Mouse (Mus musculus): Measurements from ENCODE around the gene Ak2. TPM values are rescaled to one million over a fixed set of nuclear protein-coding genes. Genes with fewer than 3 reads are reported as not detected.

Gene Ak2
- 106 and 116 TPM in 2 replicates for polyA plus RNA-seq (2015; fragmentation: Nextera tagmentation; extraction: Ambion mirVana)

DNA sequence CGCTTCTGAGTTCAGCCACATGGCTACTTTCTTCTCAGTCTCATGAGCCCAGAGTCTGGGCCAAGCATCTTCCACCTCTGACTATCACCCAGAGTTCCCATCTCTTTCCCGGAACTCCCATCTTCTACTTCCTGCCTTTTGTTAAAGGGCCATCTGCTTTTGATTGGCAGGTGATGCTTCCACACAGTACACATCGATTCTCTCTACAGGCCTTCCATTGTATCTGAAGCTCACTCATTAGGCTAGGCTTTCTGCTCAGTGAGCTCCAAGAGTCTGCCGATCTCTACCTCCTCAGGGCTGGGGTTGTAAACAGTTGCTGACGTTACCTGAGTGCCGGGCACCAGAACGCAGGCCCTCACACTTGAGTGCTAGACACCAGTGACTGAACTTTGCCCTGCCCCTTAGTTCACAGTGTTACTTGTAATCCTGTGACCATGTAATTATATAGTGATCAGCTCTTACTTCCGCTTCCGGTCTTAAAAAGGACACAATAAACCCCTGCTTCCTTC, at the start of gene Ak2:
Ak2 (plus strand) TSS at position 459 of the 509 bp plus-strand sequence.
- Histone ChIP-seq H3K4me3 (ENCODE audit: low read depth, low read length) (peak within 1 kb of the TSS; percentile 83; the same call in 1 of the 2 replicates), H3K36me3 (ENCODE audit: control insufficient read depth, insufficient read depth) (no peaks in the 10 kb centered on the region), H3K27ac (ENCODE audit: low read length) (peak within 1 kb of the TSS; percentile 60; the same call in 1 of the 2 replicates), H3K27me3 (ENCODE audit: control insufficient read depth, insufficient read depth, low read depth, low read length) (no peaks in the 10 kb centered on the region), H3K9ac (ENCODE audit: low read depth, low read length) (0 out of 2 replicates have a peak within 1 kb of the TSS, but pooled peaks have one; percentile 11), H3K4me2 (ENCODE audit: low read depth, low read length) (peak within 1 kb of the TSS; percentile 83), H3K9me3 (replicated peaks; ENCODE audit: control insufficient read depth, low read length) (no peaks in the 10 kb centered on the region), H3K4me1 (ENCODE audit: control insufficient read depth, low read depth, low read length) (peaks cover 27% of the 10 kb centered on the region)
- 85% methylated on average over 9 of the region's 9 CpGs for WGBS (ENCODE audit: insufficient replicate concordance)
- no peak for ATAC-seq (ENCODE audit: low read depth)

DNA sequence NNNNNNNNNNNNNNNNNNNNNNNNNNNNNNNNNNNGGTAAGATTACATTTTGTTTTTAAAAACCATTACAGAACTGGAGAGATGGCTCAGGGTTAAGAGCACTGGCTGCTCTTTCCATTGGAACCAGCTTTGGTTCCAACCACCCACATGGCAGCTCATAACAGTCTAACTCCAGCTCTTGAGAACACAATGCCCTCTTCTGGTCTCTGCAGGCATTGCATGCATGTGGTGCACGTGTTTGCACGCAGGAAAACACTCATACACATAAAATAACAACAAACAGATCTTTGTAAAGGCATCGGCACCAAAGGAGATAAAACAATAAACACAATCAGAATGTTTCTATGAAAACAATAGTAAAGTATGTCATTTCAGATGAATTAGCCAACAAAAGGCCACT, 49.4 kb upstream of the Ak2 start:
- Histone ChIP-seq H3K27me3 (ENCODE audit: control insufficient read depth, insufficient read depth, low read depth, low read length) (no peaks in the 10 kb centered on the region), H3K27ac (ENCODE audit: low read length) (no peak overlapping the region), H3K36me3 (ENCODE audit: control insufficient read depth, insufficient read depth) (no peaks in the 10 kb centered on the region), H3K4me3 (ENCODE audit: low read depth, low read length) (no peak overlapping the region), H3K4me2 (ENCODE audit: low read depth, low read length) (no peak overlapping the region), H3K9ac (ENCODE audit: low read depth, low read length) (no peak overlapping the region), H3K4me1 (ENCODE audit: control insufficient read depth, low read depth, low read length) (peaks cover 2% of the 10 kb centered on the region), H3K9me3 (replicated peaks; ENCODE audit: control insufficient read depth, low read length) (no peaks in the 10 kb centered on the region)
- 50% methylated on average over 3 of the region's 3 CpGs for WGBS (ENCODE audit: insufficient replicate concordance)
- ATAC-seq (ENCODE audit: low read depth), result no peak

DNA sequence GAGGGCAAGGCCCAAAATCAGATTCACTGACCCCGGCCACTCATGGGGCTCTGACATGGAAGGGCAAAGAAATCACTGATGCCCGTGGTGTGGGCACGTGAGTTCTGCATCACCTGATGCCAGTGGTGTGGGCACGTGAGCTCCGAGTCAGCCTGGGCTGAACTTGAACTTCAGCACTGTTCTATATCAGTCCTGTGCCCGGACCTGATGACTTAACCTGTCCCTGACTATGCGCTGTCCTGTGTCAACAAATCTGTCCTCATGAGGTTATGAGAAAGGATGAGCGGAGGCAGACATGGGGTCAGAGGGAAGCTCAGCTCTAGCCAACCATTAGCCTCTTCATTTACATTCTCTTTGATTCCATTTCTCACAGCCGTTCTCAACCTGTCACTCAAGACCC, 45.0 kb upstream of the Ak2 start:
- Histone ChIP-seq H3K27me3 (ENCODE audit: control insufficient read depth, insufficient read depth, low read depth, low read length) (no peaks in the 10 kb centered on the region), H3K4me3 (ENCODE audit: low read depth, low read length) (no peak overlapping the region), H3K9me3 (replicated peaks; ENCODE audit: control insufficient read depth, low read length) (no peaks in the 10 kb centered on the region), H3K27ac (ENCODE audit: low read length) (no peak overlapping the region), H3K4me1 (ENCODE audit: control insufficient read depth, low read depth, low read length) (peaks cover 12% of the 10 kb centered on the region), H3K4me2 (ENCODE audit: low read depth, low read length) (no peak overlapping the region), H3K36me3 (ENCODE audit: control insufficient read depth, insufficient read depth) (no peaks in the 10 kb centered on the region), H3K9ac (ENCODE audit: low read depth, low read length) (no peak overlapping the region)
- 61% methylated on average over 9 of the region's 9 CpGs for WGBS (ENCODE audit: insufficient replicate concordance)
- peak; percentile 39; the same call in 1 of the 2 replicates for ATAC-seq (ENCODE audit: low read depth)

DNA sequence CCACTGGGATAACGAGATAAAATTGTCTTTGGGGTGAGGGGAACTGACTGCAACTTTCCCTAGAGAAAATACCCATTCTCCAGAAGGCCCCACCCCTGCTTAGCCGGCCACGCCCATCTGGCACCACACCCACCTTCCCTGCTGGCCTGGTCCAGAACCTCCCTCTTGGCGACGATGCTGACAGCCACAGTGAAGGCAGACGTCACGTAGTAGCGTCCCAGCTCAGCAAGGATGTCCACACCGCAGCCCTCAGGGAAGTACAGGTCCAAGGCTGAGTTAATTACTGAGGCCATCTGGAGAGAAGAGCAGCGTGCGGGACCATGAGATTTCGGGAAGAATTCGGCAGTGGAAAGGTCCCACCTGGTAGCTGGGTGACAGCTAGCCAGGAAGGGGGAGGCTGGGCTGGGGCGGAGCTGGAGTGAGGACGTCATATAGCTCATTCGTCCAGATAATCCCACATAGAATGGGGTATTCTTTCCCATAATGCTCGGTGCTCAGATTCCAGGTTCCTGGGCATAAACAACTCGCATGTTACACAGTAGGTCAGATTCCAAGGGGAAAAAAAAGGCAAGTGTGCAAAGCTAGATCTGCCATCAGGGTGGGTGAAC, 44.3 kb upstream of the Ak2 start:
- Histone ChIP-seq H3K9me3 (replicated peaks; ENCODE audit: control insufficient read depth, low read length) (no peaks in the 10 kb centered on the region), H3K4me1 (ENCODE audit: control insufficient read depth, low read depth, low read length) (peaks cover 12% of the 10 kb centered on the region), H3K4me2 (ENCODE audit: low read depth, low read length) (peak overlapping the region; percentile 17; the same call in 1 of the 2 replicates), H3K4me3 (ENCODE audit: low read depth, low read length) (no peak overlapping the region), H3K27ac (ENCODE audit: low read length) (no peak overlapping the region), H3K36me3 (ENCODE audit: control insufficient read depth, insufficient read depth) (no peaks in the 10 kb centered on the region), H3K9ac (ENCODE audit: low read depth, low read length) (no peak overlapping the region), H3K27me3 (ENCODE audit: control insufficient read depth, insufficient read depth, low read depth, low read length) (no peaks in the 10 kb centered on the region)
- no peak for ATAC-seq (ENCODE audit: low read depth)
- 13% methylated on average over 18 of the region's 18 CpGs for WGBS (ENCODE audit: insufficient replicate concordance)

DNA sequence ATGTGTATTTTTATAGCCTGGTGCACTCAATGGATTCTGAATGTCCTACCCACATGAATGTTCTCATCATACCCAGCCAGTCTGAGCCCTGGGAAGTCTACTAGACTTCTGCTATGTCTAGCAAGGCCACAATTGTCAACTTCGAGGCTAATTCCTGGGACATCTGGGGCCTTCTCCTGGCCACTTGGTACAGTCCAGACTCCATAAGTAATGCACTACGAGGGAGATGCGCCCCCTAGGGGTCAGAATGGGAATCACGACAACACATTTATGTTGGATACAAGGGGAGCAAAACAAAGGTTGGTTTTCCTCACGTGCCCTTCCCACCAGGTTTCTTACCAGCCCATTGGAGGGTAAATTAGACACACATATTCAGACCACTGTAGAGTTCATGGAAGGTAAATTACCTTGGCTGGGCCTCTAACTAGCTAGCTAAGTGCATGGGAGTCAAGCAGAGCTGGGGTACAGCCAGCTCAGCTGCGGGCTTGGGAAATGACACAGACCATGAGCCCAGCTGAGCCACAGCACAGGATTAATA, 43.6 kb upstream of the Ak2 start:
- 21% methylated on average over 6 of the region's 6 CpGs for WGBS (ENCODE audit: insufficient replicate concordance)
- Histone ChIP-seq H3K9me3 (replicated peaks; ENCODE audit: control insufficient read depth, low read length) (no peaks in the 10 kb centered on the region), H3K27me3 (ENCODE audit: control insufficient read depth, insufficient read depth, low read depth, low read length) (no peaks in the 10 kb centered on the region), H3K4me3 (ENCODE audit: low read depth, low read length) (no peak overlapping the region), H3K36me3 (ENCODE audit: control insufficient read depth, insufficient read depth) (no peaks in the 10 kb centered on the region), H3K27ac (ENCODE audit: low read length) (no peak overlapping the region), H3K9ac (ENCODE audit: low read depth, low read length) (no peak overlapping the region), H3K4me2 (ENCODE audit: low read depth, low read length) (no peak overlapping the region), H3K4me1 (ENCODE audit: control insufficient read depth, low read depth, low read length) (peaks cover 12% of the 10 kb centered on the region)
- no peak for ATAC-seq (ENCODE audit: low read depth)

DNA sequence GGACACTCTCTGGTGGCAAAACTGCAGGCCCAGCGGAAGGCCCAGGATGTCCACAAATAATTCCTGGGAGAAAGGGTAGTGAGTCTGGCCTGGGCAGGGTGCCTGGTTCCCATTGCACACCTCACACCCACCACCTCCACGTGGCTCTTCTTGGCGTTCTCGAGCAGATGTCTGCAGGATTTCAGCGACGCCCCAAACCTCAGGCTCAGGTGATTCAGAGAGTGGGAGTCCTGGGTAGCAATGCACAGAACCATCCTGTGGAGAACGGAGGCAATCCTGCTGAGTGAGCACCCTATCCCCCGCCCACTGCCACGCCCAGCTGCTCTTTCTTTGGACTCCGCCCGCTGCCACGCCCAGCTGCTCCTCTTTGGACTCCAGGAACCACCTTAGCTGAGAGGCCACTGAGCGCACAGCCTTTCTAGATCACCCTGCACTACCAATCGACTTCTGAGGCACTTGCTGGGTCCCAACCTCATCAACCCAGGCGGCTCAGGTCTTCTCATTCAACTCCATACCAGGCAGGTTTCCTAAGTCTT, 42.2 kb upstream of the Ak2 start:
- Histone ChIP-seq H3K9me3 (replicated peaks; ENCODE audit: control insufficient read depth, low read length) (no peaks in the 10 kb centered on the region), H3K4me3 (ENCODE audit: low read depth, low read length) (no peak overlapping the region), H3K27me3 (ENCODE audit: control insufficient read depth, insufficient read depth, low read depth, low read length) (no peaks in the 10 kb centered on the region), H3K4me2 (ENCODE audit: low read depth, low read length) (no peak overlapping the region), H3K36me3 (ENCODE audit: control insufficient read depth, insufficient read depth) (no peaks in the 10 kb centered on the region), H3K9ac (ENCODE audit: low read depth, low read length) (no peak overlapping the region), H3K4me1 (ENCODE audit: control insufficient read depth, low read depth, low read length) (peaks cover 12% of the 10 kb centered on the region), H3K27ac (ENCODE audit: low read length) (no peak overlapping the region)
- 25% methylated on average over 15 of the region's 15 CpGs for WGBS (ENCODE audit: insufficient replicate concordance)
- no peak for ATAC-seq (ENCODE audit: low read depth)

DNA sequence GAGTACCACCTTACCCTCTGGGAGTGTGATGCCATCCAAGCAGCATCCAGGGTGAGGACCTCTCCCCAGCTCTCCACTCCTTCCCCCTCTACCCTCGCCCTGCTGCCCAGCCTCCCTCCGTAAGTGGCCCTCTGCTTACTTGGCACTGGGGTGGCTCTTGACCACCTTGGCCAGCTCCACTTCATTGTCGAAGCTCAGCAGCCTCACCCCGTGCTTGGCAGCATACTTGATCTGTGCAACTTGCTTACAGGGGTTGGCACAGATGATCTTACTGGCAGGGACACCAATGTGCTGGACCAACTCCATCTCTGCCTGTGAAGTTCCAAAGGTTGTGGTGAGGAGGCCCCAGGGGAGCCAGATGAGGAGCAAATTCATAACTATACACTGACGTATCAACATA, 41.3 kb upstream of the Ak2 start:
- no peak for ATAC-seq (ENCODE audit: low read depth)
- Histone ChIP-seq H3K9ac (ENCODE audit: low read depth, low read length) (no peak overlapping the region), H3K4me1 (ENCODE audit: control insufficient read depth, low read depth, low read length) (peaks cover 12% of the 10 kb centered on the region), H3K36me3 (ENCODE audit: control insufficient read depth, insufficient read depth) (no peaks in the 10 kb centered on the region), H3K4me2 (ENCODE audit: low read depth, low read length) (no peak overlapping the region), H3K9me3 (replicated peaks; ENCODE audit: control insufficient read depth, low read length) (no peaks in the 10 kb centered on the region), H3K4me3 (ENCODE audit: low read depth, low read length) (no peak overlapping the region), H3K27me3 (ENCODE audit: control insufficient read depth, insufficient read depth, low read depth, low read length) (no peaks in the 10 kb centered on the region), H3K27ac (ENCODE audit: low read length) (no peak overlapping the region)
- 66% methylated on average over 5 of the region's 5 CpGs for WGBS (ENCODE audit: insufficient replicate concordance)

DNA sequence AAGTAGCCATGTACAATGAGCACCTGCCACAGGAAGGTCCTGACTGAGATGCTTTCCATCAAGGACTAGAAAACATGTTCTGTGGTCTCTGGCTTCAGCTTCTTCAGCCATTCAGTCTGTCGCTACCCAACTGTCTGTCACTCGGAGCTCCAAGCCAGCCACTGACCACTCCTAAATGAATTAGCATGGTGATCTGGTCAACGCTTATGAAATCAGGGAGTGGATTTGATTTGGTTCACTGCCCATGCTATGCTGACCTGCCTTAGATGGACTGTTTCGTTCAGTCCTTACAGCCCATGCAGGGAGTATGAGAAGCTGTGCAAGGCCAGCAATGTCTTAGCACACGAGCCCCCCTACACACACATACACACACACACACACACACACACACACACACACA, 37.9 kb upstream of the Ak2 start:
- no peaks in the 10 kb centered on the region; the same call in 1 of the 2 replicates for H3K27me3 ChIP-seq (ENCODE audit: control insufficient read depth, insufficient read depth, low read depth, low read length)
- H3K4me2 ChIP-seq (ENCODE audit: low read depth, low read length), result no peak overlapping the region
- no peak overlapping the region for H3K27ac ChIP-seq (ENCODE audit: low read length)
- 54% methylated on average over 5 of the region's 5 CpGs for WGBS (ENCODE audit: insufficient replicate concordance)
- H3K9ac ChIP-seq (ENCODE audit: low read depth, low read length), result no peak overlapping the region
- ATAC-seq (ENCODE audit: low read depth), result no peak
- H3K36me3 ChIP-seq (ENCODE audit: control insufficient read depth, insufficient read depth), result no peaks in the 10 kb centered on the region
- no peak overlapping the region for H3K4me3 ChIP-seq (ENCODE audit: low read depth, low read length)
- no peaks in the 10 kb centered on the region for H3K9me3 ChIP-seq (replicated peaks; ENCODE audit: control insufficient read depth, low read length)
- H3K4me1 ChIP-seq (ENCODE audit: control insufficient read depth, low read depth, low read length), result peaks cover 5% of the 10 kb centered on the region
